Mouse (Mus musculus) hindbrain, postnatal 0 days (tissue): ENCODE measurements at regions not wholly inside any gene's neighbourhood (a gene's known extent, or its start where the extent isn't known, plus 50 kb on each side); places are given as distances from the start of the nearest gene placed in this dataset.
A peak's percentile ranks its signal among the peaks of the same experiment; 100 is the strongest.

ENCODE experiments used
- ATAC-seq: fragments of 200-750 bp; cut with Nextera tagmentation; 2 replicates; pipeline ENCODE4 v1.8.0; 2017; ENCODE audit warnings: mild to moderate bottlenecking, moderate TSS enrichment, moderate library complexity
- DNase-seq: peaks from one replicate; pipeline ENCODE4 v3.0.0-alpha.2; 2015; ENCODE audit warnings: low spot score
- H3K27ac ChIP-seq: fragments of 300-500 bp; sonication (generic); 2 replicates; pipeline ENCODE4 v1.5.1; 2014; ENCODE audit warnings: mild to moderate bottlenecking
- H3K27me3 ChIP-seq: fragments of 300-500 bp; sonication (generic); 2 replicates; pipeline ENCODE4 v1.6.1; 2014; ENCODE audit warnings: low read length, mixed read lengths; ENCODE audit not compliant: insufficient read depth
- H3K36me3 ChIP-seq: fragments of 300-500 bp; sonication (generic); 2 replicates; pipeline ENCODE4 v1.6.1; 2014; ENCODE audit warnings: low read length, mixed read lengths; ENCODE audit not compliant: insufficient read depth
- H3K4me1 ChIP-seq: fragments of 300-500 bp; sonication (generic); 2 replicates; pipeline ENCODE4 v1.6.1; 2014; ENCODE audit warnings: antibody characterized with exemption, low read length, mixed read lengths; ENCODE audit not compliant: insufficient read depth
- H3K4me2 ChIP-seq: fragments of 300-500 bp; sonication (generic); 2 replicates; pipeline ENCODE4 v1.6.1; 2014; ENCODE audit warnings: low read depth, mild to moderate bottlenecking, low read length, moderate library complexity, mixed read lengths
- H3K4me3 ChIP-seq: fragments of 300-500 bp; sonication (generic); 2 replicates; pipeline ENCODE4 v1.5.1; 2014; ENCODE audit warnings: low read length
- H3K9ac ChIP-seq: fragments of 300-500 bp; sonication (generic); replicated peaks from 2 replicates; pipeline ENCODE4 v1.6.1; 2014; ENCODE audit warnings: mild to moderate bottlenecking, low read length, moderate library complexity, mixed read lengths
- H3K9me3 ChIP-seq: fragments of 300-500 bp; sonication (generic); 2 replicates; pipeline ENCODE4 v1.6.1; 2016; ENCODE audit warnings: low read length, mixed read lengths
- CTCF ChIP-seq: IDR thresholded peaks from 2 replicates; pipeline ENCODE4 v1.5.1; 2016; ENCODE audit warnings: antibody characterized with exemption, control low read depth, low read depth
- WGBS: fragments of 180-500 bp; shearing (Covaris S2); extraction: QIAGEN DNeasy Blood & Tissue Kit; methylation state at CpG from one replicate; pipeline ENCODE4 v1.1.7; 2014; 5-methylcytosine and 5-hydroxymethylcytosine counted together

DNA sequence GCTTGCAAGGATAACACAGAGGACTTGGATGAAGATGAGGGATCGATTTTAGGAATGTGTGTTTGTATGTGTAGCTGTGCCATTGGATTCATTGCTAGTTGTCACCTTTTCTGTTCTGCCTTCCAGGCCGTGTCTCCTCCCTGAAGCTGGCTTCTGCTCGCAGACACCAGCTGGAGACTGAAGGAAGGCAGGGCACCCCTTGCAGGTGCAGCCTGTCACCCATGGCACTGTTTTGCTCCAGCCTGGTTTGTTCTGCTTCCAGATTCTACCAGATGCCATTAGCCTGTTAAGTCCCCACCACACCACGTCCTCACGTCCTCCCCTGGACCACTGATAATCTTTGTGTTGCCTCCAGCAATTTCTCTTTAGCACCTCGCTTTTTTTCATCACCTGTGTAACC lies 286.7 kb downstream of the Cps1 start:
- no peak for ATAC-seq
- Histone ChIP-seq H3K36me3 (no peaks in the 10 kb centered on the region), H3K9ac (no peak overlapping the region), H3K27me3 (no peaks in the 10 kb centered on the region), H3K9me3 (no peaks in the 10 kb centered on the region), H3K4me2 (no peak overlapping the region), H3K4me1 (no peaks in the 10 kb centered on the region), H3K27ac (no peak overlapping the region), H3K4me3 (no peak overlapping the region)
- TF ChIP-seq CTCF = no peak
- WGBS = 68% methylated on average over 6 of the region's 6 CpGs
- no peak for DNase-seq

- no peaks in the 10 kb centered on the region for H3K9me3 ChIP-seq
- no peaks in the 10 kb centered on the region for H3K36me3 ChIP-seq
- WGBS = 89% methylated on average over 1 of the region's 1 CpGs
- ATAC-seq (no peak), DNase-seq (no peak)
- H3K27ac ChIP-seq = no peak overlapping the region
- no peaks in the 10 kb centered on the region for H3K27me3 ChIP-seq
- no peak for TF ChIP-seq CTCF
- no peak overlapping the region for H3K4me2 ChIP-seq
- no peak overlapping the region for H3K9ac ChIP-seq
- no peaks in the 10 kb centered on the region for H3K4me1 ChIP-seq
- no peak overlapping the region for H3K4me3 ChIP-seq
These were observed 294.4 kb downstream of the Cps1 start for GRCm38 (mm10) chr1:67417196-67417595.

DNA sequence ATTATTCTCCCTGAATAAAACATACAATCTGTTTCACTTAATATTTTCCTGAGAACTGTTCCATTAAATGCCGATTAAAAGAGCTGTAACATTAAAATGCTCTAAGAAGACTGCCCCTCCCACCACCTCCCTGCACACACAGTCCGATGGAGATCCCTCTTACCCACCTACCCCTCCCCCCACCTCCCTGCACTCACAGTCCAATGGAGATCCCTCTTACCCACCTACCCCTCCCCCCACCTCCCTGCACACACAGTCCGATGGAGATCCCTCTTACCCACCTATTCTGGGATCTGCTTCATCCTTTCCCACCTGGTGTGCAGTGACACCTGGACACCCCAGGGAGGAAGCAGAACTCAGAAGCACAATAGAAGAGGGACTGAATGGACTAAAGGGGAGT lies 305.6 kb downstream of the Cps1 start:
- H3K36me3 ChIP-seq = no peaks in the 10 kb centered on the region
- no peaks in the 10 kb centered on the region for H3K4me1 ChIP-seq
- no peak overlapping the region for H3K9ac ChIP-seq
- H3K4me2 ChIP-seq = no peak overlapping the region
- H3K27ac ChIP-seq = no peak overlapping the region
- no peaks in the 10 kb centered on the region for H3K27me3 ChIP-seq
- TF ChIP-seq CTCF = no peak
- DNase-seq (no peak), ATAC-seq (no peak)
- 33% methylated on average over 3 of the region's 3 CpGs for WGBS
- H3K9me3 ChIP-seq = no peaks in the 10 kb centered on the region
- no peak overlapping the region for H3K4me3 ChIP-seq

DNA sequence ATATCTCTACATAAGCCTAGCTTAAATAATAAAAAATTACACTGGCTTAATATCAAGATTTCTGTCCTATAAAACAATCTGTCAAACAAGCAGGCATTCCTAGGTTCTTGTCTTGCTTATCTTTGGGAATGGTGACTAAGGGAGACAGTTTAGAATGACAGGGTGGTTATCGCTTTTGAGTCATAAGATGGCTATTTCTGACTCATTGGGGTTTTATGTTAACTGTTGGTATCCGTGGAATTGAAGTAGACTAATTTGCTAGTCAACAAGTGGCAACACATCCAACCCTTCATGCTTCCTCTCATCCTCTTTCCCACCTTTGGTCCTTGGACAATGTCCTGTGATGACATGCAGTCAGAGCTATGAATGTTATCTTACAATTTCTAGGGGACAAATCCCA lies 328.0 kb downstream of the Cps1 start:
- DNase-seq (no peak), ATAC-seq (no peak)
- H3K9me3 ChIP-seq = no peaks in the 10 kb centered on the region
- 94% methylated on average over 2 of the region's 2 CpGs for WGBS
- H3K4me3 ChIP-seq = no peak overlapping the region
- H3K4me1 ChIP-seq = no peaks in the 10 kb centered on the region
- H3K27me3 ChIP-seq = no peaks in the 10 kb centered on the region
- TF ChIP-seq CTCF = no peak
- H3K9ac ChIP-seq = no peak overlapping the region
- H3K36me3 ChIP-seq = no peaks in the 10 kb centered on the region
- no peak overlapping the region for H3K4me2 ChIP-seq
- no peak overlapping the region for H3K27ac ChIP-seq

DNA sequence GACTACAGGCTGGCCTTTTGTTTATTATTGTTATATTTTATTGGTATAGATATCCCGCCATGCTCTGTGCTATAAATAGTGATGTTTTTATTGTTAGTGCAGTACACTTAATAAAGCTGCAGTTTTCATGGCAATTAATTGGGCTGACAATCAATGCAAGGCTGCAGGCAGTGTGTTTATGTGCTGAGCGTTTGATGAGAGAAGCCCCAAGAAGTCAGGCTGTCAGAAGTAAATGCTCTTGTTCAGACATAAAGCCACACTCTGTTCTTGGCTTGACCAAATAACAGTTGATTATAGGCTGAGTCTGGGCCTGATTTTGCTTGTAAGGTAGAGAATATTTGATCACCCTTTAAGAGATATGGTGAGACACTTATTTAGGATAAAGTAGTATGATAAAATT lies 341.4 kb downstream of the Cps1 start:
- ATAC-seq = no peak
- Histone ChIP-seq H3K9me3 (no peaks in the 10 kb centered on the region), H3K4me1 (no peaks in the 10 kb centered on the region), H3K9ac (no peak overlapping the region), H3K27me3 (no peaks in the 10 kb centered on the region), H3K4me3 (no peak overlapping the region), H3K4me2 (no peak overlapping the region), H3K27ac (no peak overlapping the region), H3K36me3 (no peaks in the 10 kb centered on the region)
- DNase-seq = no peak
- 22% methylated on average over 2 of the region's 2 CpGs for WGBS
- TF ChIP-seq CTCF = no peak

DNA sequence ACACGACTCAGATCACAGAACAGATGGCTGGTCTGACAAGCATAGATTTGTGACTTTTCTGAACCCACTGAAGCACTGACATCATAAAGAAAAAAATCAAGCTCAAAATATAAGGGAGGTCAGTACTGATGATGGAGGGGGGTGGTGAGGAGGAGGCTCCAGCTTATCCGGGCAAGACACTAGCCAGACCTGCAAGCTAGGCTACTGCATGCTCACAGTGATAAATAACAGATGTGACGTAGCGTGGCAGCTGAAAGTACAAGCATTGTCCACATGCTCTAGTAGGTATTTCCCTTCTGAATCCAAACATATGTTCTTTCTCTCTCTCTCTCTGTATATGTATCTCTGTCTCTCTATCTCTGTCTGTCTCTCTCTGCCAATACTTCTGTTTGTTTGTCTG lies 342.7 kb downstream of the Cps1 start:
- WGBS = 60% methylated on average over 4 of the region's 4 CpGs
- no peaks in the 10 kb centered on the region for H3K9me3 ChIP-seq
- no peak for TF ChIP-seq CTCF
- H3K27me3 ChIP-seq = no peaks in the 10 kb centered on the region
- no peak overlapping the region for H3K9ac ChIP-seq
- no peak overlapping the region for H3K27ac ChIP-seq
- H3K4me2 ChIP-seq = no peak overlapping the region
- no peak for DNase-seq
- no peak overlapping the region for H3K4me3 ChIP-seq
- ATAC-seq = no peak
- H3K36me3 ChIP-seq = no peaks in the 10 kb centered on the region
- no peaks in the 10 kb centered on the region for H3K4me1 ChIP-seq

DNA sequence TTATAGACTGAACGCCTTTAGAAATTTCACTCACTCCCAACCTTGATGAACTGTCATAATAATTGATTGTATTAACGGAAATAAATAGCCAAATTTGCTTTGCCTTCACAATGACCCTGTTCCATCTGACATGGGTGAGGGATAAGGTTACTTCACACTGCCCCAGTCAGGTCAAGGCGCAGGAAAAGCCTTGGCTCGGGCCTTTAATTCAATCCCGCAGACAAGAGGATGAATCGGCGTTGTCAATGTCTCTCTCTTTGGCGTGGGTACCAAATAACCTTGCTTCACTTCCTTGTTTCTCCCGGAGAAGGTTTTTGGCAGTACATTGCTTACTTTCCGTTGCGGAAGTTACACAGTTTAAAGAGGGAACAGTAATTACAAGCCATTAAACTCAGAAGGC lies 354.2 kb downstream of the Cps1 start:
- Histone ChIP-seq H3K4me2 (no peak overlapping the region), H3K9me3 (no peaks in the 10 kb centered on the region), H3K9ac (no peak overlapping the region), H3K4me3 (no peak overlapping the region), H3K36me3 (no peaks in the 10 kb centered on the region), H3K4me1 (no peaks in the 10 kb centered on the region), H3K27me3 (no peaks in the 10 kb centered on the region), H3K27ac (no peak overlapping the region)
- DNase-seq (no peak), ATAC-seq (no peak)
- WGBS = 59% methylated on average over 11 of the region's 11 CpGs
- TF ChIP-seq CTCF = no peak

DNA sequence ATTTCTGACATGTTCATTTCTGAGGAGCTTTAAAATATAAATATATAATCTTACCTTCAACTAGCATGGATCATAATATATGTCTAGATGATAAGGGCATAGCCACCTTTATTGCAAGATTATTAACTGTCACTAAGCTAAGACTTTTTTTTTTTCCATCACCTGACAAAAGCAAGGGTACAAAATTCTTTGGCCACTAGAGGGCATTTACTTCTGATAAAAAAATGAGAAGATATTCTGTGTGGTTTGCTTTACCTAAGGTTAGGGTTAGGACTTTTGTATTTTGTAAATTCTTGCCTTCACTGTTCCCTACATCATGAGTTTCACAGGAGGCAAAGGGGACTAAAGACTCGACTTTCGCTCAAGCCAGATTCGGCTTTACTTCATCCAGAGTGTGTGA lies 355.1 kb downstream of the Cps1 start:
- ATAC-seq = no peak
- Histone ChIP-seq H3K4me2 (no peak overlapping the region), H3K27me3 (no peaks in the 10 kb centered on the region), H3K27ac (no peak overlapping the region), H3K9me3 (no peaks in the 10 kb centered on the region), H3K36me3 (no peaks in the 10 kb centered on the region), H3K4me3 (no peak overlapping the region), H3K9ac (no peak overlapping the region), H3K4me1 (no peaks in the 10 kb centered on the region)
- TF ChIP-seq CTCF = peak; percentile 48
- 88% methylated on average over 3 of the region's 3 CpGs for WGBS
- DNase-seq = peak; percentile 33
